Mouse (Mus musculus): ENCODE results near the gene Pabpc1l. TPM values are rescaled to one million over a fixed set of nuclear protein-coding genes. Genes with fewer than 3 reads are reported as not detected.

The Pabpc1l gene
- polyA plus RNA-seq, 1 experiment from 2014 or later, result 1.5 TPM

DNA sequence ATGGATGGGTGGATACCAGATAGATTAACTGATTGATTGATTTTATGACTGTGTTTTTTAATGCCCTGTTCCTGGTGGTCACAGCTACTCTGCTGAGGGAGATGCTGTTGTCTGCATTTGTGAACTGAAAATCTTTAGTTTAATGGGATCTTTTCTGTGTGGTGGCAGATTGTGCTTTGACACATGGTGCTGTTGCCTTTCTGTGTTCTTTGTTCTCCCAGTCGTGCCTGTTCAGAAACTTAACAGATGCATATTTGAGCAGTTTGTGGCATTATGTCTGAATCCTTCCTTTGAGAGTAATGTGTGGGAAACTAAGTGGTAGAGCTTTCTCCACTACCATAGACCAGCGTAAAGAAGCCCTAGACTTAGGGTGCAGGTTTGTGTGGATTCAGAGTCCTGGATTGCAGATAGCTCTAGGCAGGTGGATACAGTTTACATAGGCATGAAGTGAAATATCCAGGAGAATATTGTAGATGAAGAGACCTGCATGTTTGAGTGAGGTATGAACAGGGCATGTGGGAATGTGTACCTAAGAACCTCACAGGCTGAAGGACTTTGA, 17.2 kb upstream of the Pabpc1l start:
- no peak overlapping the region for H3K27ac ChIP-seq
- DNase-seq (ENCODE audit: extremely low spot score, low spot score), result no peak
- peaks cover 24% of the 10 kb centered on the region for H3K4me1 ChIP-seq
- no peaks in the 10 kb centered on the region for H3K27me3 ChIP-seq (ENCODE audit: poor library complexity, severe bottlenecking)
- no peaks in the 10 kb centered on the region for H3K9me3 ChIP-seq
- WGBS, result 91% methylated on average over 2 of the region's 2 CpGs
- peaks cover 32% of the 10 kb centered on the region for H3K36me3 ChIP-seq (replicated peaks)
- no peak overlapping the region for H3K4me3 ChIP-seq

DNA sequence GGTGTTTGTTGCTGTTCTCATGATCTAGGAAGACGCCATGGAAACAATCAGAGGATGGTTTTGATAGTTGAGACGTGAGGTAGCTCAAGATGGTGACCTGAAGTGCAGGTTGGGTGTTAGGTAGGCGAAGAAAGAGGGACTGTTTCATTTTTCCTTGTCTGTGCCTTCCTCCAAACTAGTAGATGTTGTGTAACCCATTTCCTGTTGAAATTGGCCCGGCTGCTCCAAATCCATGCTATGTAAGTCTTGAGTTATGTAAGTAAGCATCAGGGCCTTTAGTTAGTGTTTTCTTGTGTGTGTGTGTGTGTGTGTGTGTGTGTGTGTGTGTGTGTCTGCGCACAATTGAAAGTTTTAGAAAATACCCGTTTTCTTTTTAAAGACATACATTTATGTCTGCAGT, 16.0 kb upstream of the Pabpc1l start:
- peaks cover 20% of the 10 kb centered on the region for H3K4me1 ChIP-seq
- WGBS, result 90% methylated on average over 6 of the region's 6 CpGs
- H3K27me3 ChIP-seq (ENCODE audit: poor library complexity, severe bottlenecking), result no peaks in the 10 kb centered on the region
- H3K9me3 ChIP-seq, result no peaks in the 10 kb centered on the region
- no peak for DNase-seq (ENCODE audit: extremely low spot score, low spot score)
- H3K27ac ChIP-seq, result no peak overlapping the region
- H3K36me3 ChIP-seq (replicated peaks), result peaks cover 40% of the 10 kb centered on the region
- no peak overlapping the region for H3K4me3 ChIP-seq

DNA sequence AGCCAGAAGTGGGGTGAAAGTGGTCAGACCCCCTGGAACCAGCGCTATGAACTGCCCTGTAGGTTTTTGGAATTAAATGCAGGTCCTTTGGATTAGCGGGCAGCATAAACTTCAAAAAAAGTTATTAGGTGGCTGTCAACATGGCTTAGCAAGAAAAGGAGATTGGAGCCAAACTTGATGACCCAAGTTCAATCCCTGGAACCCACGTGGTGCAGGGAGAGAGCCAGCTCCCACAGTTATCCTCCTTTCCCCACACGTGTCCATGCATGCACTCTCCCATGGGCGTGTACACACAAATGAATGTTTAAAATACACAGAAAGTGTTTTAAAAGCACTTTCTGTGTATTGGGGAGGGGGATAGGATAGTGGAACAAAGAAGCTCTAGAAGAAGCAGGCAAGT, 14.8 kb upstream of the Pabpc1l start:
- Histone ChIP-seq H3K4me3 (no peak overlapping the region), H3K36me3 (replicated peaks) (peaks cover 50% of the 10 kb centered on the region), H3K27me3 (ENCODE audit: poor library complexity, severe bottlenecking) (no peaks in the 10 kb centered on the region), H3K9me3 (no peaks in the 10 kb centered on the region), H3K4me1 (peaks cover 13% of the 10 kb centered on the region), H3K27ac (no peak overlapping the region)
- no peak for DNase-seq (ENCODE audit: extremely low spot score, low spot score)
- WGBS, result 89% methylated on average over 5 of the region's 5 CpGs

DNA sequence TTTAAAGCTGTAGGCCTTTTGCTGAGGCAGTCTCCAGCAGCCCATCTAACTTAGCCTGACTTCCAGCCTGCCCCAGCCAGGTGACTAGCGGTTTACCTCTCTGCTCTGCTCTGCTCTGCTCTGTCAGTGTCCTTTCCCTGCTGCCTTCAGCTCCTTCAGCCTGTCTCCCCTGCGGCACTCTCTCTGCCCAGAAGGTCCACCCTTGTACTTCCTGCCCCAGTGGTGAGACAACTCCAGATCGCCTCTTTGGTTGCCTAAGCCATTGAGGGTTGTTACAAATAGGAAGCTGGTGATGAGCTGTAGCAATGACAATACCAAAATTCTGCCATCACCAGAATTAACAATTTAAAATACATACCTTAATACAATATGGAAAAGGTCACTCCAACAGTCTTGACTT, 14.3 kb upstream of the Pabpc1l start:
- 95% methylated on average over 3 of the region's 3 CpGs for WGBS
- Histone ChIP-seq H3K4me3 (no peak overlapping the region), H3K4me1 (peaks cover 9% of the 10 kb centered on the region), H3K36me3 (replicated peaks) (peaks cover 55% of the 10 kb centered on the region), H3K27ac (no peak overlapping the region), H3K9me3 (no peaks in the 10 kb centered on the region), H3K27me3 (ENCODE audit: poor library complexity, severe bottlenecking) (no peaks in the 10 kb centered on the region)
- no peak for DNase-seq (ENCODE audit: extremely low spot score, low spot score)

DNA sequence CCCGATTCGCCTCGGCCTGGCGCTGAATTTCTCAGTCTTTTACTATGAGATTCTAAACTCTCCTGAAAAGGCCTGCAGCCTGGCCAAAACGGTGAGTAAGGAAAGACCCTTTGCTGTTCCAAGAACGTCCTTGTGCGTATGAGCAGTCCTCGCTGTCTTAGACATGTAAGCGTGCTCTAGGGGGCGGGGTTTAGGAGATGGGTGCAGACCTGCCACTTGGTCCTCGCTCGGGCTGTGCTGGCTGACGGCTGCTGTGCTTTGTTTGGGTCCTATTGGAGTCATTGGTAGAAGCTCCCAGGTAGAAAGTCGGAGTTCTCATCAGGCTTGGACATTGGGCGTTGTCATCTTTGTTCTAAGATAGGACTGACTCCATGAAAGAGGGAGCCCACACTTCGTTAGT, 9.9 kb upstream of the Pabpc1l start:
- WGBS, result 93% methylated on average over 16 of the region's 16 CpGs
- H3K36me3 ChIP-seq (replicated peaks), result peaks cover 96% of the 10 kb centered on the region
- no peak overlapping the region for H3K27ac ChIP-seq
- no peaks in the 10 kb centered on the region for H3K9me3 ChIP-seq
- no peaks in the 10 kb centered on the region for H3K27me3 ChIP-seq (ENCODE audit: poor library complexity, severe bottlenecking)
- H3K4me1 ChIP-seq, result no peaks in the 10 kb centered on the region
- H3K4me3 ChIP-seq, result no peak overlapping the region
- no peak for DNase-seq (ENCODE audit: extremely low spot score, low spot score)

DNA sequence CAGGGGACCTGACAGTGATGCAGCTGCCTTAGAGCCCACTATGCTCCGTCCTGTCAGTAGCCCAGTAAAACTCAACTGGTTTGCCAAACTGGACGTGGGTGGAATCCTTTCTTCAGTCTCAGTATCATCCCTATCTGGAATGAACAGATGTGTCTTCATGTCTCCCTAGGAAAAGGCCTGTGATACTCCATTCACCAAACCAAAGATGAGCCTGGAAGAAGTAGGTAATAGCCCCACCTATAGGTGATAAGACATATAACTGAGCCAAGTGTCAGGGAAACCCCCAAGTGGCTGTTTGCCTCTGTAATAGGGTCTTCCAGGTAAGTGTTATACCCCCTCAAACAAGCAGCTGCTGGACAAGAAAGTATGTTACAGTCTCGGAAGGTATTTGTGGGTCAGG, 6.3 kb upstream of the Pabpc1l start:
- H3K4me3 ChIP-seq, result no peak overlapping the region
- H3K27ac ChIP-seq, result no peak overlapping the region
- peaks cover 10% of the 10 kb centered on the region for H3K4me1 ChIP-seq
- H3K27me3 ChIP-seq (ENCODE audit: poor library complexity, severe bottlenecking), result no peaks in the 10 kb centered on the region
- no peaks in the 10 kb centered on the region for H3K9me3 ChIP-seq
- DNase-seq (ENCODE audit: extremely low spot score, low spot score), result no peak
- H3K36me3 ChIP-seq (replicated peaks), result peaks cover 66% of the 10 kb centered on the region
- 92% methylated on average over 3 of the region's 3 CpGs for WGBS

DNA sequence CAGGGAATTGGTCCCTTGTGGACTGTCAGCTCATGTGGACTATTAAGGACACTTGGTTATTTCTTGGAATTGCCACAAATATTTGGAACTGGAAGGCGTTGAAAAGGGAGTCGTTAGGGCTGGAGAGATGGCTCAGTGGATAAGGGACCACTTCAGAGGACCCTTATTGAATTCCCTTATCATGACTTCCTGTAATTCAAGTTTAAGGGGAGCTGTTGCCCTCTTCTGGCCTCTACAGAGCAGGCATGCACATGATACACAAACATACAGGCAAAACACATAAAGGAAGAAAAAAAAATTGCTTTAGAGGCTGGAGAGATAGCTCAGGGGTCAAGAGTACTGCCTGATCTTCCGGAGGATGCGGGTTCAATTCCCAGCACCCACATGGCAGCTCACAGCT, 5.3 kb upstream of the Pabpc1l start:
- peaks cover 10% of the 10 kb centered on the region for H3K4me1 ChIP-seq
- no peaks in the 10 kb centered on the region for H3K9me3 ChIP-seq
- H3K27me3 ChIP-seq (ENCODE audit: poor library complexity, severe bottlenecking), result no peaks in the 10 kb centered on the region
- H3K4me3 ChIP-seq, result no peak overlapping the region
- peaks cover 56% of the 10 kb centered on the region for H3K36me3 ChIP-seq (replicated peaks)
- WGBS, result 92% methylated on average over 4 of the region's 4 CpGs
- H3K27ac ChIP-seq, result no peak overlapping the region
- no peak for DNase-seq (ENCODE audit: extremely low spot score, low spot score)

DNA sequence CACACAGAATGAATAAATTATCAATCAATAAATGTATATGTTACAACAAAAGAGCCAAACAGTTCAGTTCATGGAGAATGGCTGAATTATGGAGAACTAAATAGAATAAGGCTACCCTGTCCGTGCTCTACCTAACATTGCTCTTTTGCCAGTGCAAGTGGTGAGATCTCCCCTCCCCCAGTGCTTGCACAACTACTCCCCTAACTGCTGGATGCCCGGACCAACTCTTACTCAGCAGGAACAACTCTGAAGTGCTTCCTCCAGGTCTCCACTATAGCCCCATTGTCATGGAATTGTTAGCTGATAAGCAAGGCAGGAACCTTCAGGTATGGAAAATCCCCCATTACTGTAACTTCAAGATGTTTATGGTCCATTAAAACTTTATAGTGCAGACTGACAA, 3.1 kb upstream of the Pabpc1l start:
- Histone ChIP-seq H3K4me1 (peaks cover 10% of the 10 kb centered on the region), H3K9me3 (no peaks in the 10 kb centered on the region), H3K36me3 (replicated peaks) (peaks cover 34% of the 10 kb centered on the region), H3K27me3 (ENCODE audit: poor library complexity, severe bottlenecking) (no peaks in the 10 kb centered on the region), H3K27ac (no peak overlapping the region), H3K4me3 (no peak overlapping the region)
- WGBS, result 63% methylated on average over 2 of the region's 2 CpGs
- DNase-seq (ENCODE audit: extremely low spot score, low spot score), result no peak

DNA sequence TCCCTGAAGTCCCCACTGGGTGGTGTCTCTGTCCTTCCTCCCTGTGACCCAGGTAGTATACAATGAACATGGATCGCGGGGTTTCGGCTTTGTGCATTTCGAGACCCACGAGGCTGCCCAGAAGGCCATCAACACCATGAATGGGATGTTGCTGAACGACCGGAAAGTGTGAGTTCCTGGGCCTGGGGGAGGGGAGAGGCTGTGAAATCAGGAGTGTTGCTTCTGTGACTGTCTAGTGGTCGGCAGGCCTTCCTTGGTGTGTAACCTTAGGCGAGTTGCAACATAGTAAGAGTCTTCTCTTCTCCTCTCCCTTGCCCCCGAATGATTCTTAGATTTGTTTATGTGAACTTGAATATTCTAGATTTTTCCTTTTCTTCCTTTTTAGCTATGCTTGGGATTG, 5.9 kb downstream of the Pabpc1l start:
- H3K4me1 ChIP-seq, result no peaks in the 10 kb centered on the region
- WGBS, result 77% methylated on average over 10 of the region's 10 CpGs

DNA sequence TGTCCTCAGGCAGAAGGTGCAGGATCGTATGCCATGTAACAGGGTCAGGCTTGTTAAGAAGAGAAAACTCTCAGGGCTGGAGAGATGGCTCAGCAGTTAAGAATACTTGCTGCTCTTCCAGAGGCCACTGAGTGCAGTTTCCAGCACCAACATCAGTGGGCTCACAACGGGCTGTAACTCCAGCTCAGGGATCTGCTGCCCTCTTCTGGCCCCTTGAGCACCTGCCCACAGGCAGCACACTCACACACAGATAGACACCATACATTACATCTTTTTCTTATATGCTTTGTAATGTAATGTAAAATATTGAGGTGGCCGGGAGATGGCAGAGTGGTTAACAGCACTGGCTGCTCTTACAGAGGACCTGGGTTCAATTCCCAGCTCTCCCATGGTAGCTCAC, 7.7 kb downstream of the Pabpc1l start:
- Histone ChIP-seq H3K4me1 (peaks cover 4% of the 10 kb centered on the region; the same call in 1 of the 2 replicates), H3K9me3 (no peaks in the 10 kb centered on the region), H3K27me3 (ENCODE audit: poor library complexity, severe bottlenecking) (no peaks in the 10 kb centered on the region), H3K36me3 (replicated peaks) (no peaks in the 10 kb centered on the region), H3K27ac (no peak overlapping the region), H3K4me3 (no peak overlapping the region)
- WGBS, result 91% methylated on average over 3 of the region's 3 CpGs
- DNase-seq (ENCODE audit: extremely low spot score, low spot score), result no peak

More for the DNA sequence above, 5.9 kb downstream of the Pabpc1l start:
- Histone ChIP-seq H3K27ac (no peak overlapping the region), H3K36me3 (replicated peaks) (no peaks in the 10 kb centered on the region), H3K9me3 (no peaks in the 10 kb centered on the region), H3K27me3 (ENCODE audit: poor library complexity, severe bottlenecking) (no peaks in the 10 kb centered on the region), H3K4me3 (no peak overlapping the region)
- DNase-seq (ENCODE audit: extremely low spot score, low spot score), result no peak

DNA sequence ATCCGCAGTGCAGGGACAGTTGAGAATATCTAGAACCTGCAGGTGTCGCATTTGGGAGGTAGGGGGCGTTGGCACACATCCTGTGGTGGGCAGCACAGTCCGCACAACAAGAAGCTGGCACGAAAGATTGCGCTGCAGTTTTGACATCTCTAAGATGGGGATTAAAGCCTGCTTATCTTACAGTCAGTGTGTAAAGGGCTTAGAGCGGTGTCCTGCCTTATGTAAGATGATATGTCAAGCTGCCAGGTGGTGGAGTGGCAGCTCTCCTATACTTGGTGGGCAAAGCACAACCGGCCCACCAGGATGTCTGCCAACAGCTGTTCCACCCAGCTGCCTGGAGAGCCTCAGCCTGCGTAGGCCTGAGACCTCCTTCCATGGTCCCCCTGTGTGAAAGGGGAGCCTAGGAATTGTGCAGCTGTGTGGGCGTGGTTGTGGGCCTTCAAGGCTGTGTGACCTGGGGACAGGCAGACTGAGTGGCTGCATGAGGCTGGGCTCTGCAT, 11.3 kb downstream of the Pabpc1l start:
- Histone ChIP-seq H3K27ac (no peak overlapping the region), H3K36me3 (replicated peaks) (no peaks in the 10 kb centered on the region), H3K9me3 (no peaks in the 10 kb centered on the region), H3K27me3 (ENCODE audit: poor library complexity, severe bottlenecking) (no peaks in the 10 kb centered on the region), H3K4me3 (no peak overlapping the region), H3K4me1 (peaks cover 4% of the 10 kb centered on the region; the same call in 1 of the 2 replicates)
- no peak for DNase-seq (ENCODE audit: extremely low spot score, low spot score)
- 66% methylated on average over 10 of the region's 10 CpGs for WGBS

DNA sequence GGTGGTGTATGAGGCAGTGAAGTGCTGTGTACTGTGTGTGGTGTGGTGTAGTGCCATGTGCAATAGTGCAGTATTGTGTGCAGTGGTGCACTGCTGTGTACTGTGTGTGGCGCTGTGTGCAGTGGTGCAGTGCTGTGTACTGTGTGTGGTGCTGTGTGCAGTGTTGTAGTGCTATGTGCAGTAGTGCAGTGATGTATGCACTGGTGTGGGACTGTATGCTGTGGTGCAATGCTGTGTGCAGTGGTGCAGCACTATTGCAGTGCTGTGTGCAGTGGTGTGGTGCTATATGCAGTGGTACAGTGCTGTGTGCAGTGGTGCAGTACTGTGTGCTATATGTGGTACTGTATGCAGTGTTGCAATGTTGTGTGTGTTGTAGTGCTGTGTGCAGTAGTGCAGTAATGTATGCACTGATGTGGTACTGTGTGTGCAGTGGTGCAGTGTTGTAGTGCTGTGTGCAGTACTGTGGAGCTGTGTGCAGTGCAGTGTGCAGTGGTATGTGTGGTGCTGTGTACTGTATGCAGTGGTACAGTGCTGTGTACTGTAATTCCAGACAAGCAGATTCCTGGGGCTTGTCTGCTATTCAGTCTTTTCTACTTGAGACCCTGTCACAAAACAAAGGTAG, 13.3 kb downstream of the Pabpc1l start:
- 81% methylated on average over 1 of the region's 1 CpGs for WGBS
- H3K27me3 ChIP-seq (ENCODE audit: poor library complexity, severe bottlenecking), result no peaks in the 10 kb centered on the region
- H3K36me3 ChIP-seq (replicated peaks), result no peaks in the 10 kb centered on the region
- DNase-seq (ENCODE audit: extremely low spot score, low spot score), result no peak
- no peak overlapping the region for H3K4me3 ChIP-seq
- H3K27ac ChIP-seq, result no peak overlapping the region
- peaks cover 4% of the 10 kb centered on the region; the same call in 1 of the 2 replicates for H3K4me1 ChIP-seq
- no peaks in the 10 kb centered on the region for H3K9me3 ChIP-seq

DNA sequence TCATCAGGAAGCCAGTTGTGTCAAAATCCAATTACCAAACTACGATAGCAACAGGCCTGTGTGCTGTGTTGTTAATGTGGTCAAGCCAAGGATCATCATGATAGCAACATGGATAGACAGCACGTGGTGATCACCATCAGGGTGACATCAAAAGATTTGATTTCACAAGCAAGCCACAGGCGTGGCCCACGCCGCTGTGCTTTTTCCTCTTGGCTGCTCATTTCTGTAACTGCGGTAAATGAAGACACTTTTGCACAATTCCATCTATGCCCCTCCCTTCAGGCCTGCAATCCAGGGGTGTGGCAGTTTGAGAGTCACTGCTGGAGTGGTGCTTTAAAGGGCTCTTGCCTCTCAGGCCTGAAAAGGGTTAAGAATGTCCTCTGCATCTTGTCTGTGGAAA, 15.7 kb downstream of the Pabpc1l start:
- Histone ChIP-seq H3K27ac (no peak overlapping the region), H3K36me3 (replicated peaks) (no peaks in the 10 kb centered on the region), H3K4me3 (no peak overlapping the region), H3K9me3 (no peaks in the 10 kb centered on the region), H3K27me3 (ENCODE audit: poor library complexity, severe bottlenecking) (no peaks in the 10 kb centered on the region), H3K4me1 (peaks cover 4% of the 10 kb centered on the region; the same call in 1 of the 2 replicates)
- no peak for DNase-seq (ENCODE audit: extremely low spot score, low spot score)
- WGBS, result 89% methylated on average over 6 of the region's 6 CpGs
